Mouse (Mus musculus) midbrain, embryonic 11.5 days (tissue): ENCODE data around the gene Rbfox2. TPM values are rescaled to one million over a fixed set of nuclear protein-coding genes. Genes with fewer than 3 reads are reported as not detected.
"Not testable (repeated sequence)": the region's sequence is repeated elsewhere in the genome, so short reads cannot be mapped to it uniquely, and the experiment has no call there.

Experiments used
- ATAC-seq: fragments of 200-750 bp; cut with Nextera tagmentation; 2 replicates; pipeline ENCODE4 v1.8.0; 2017; ENCODE audit warnings: moderate TSS enrichment, moderate library complexity; ENCODE audit not compliant: low FRiP score
- DNase-seq: peaks from one replicate; pipeline ENCODE4 v3.0.0; 2015; ENCODE audit warnings: low spot score; ENCODE audit errors: missing footprints
- H3K27ac ChIP-seq: fragments of 300-500 bp; sonication (generic); 2 replicates; pipeline ENCODE4 v1.5.1; 2014; ENCODE audit warnings: low read depth, low read length
- H3K27me3 ChIP-seq: fragments of 300-500 bp; sonication (generic); 2 replicates; pipeline ENCODE4 v1.6.1; 2014; ENCODE audit warnings: mild to moderate bottlenecking, low read length, moderate library complexity, mixed read lengths; ENCODE audit not compliant: control insufficient read depth, insufficient read depth
- H3K36me3 ChIP-seq: fragments of 300-500 bp; sonication (generic); 2 replicates; pipeline ENCODE4 v1.6.1; 2014; ENCODE audit warnings: mild to moderate bottlenecking, low read length, moderate library complexity, mixed read lengths; ENCODE audit not compliant: control insufficient read depth, insufficient read depth
- H3K4me1 ChIP-seq: fragments of 300-500 bp; sonication (generic); 2 replicates; pipeline ENCODE4 v1.6.1; 2014; ENCODE audit warnings: low read length; ENCODE audit not compliant: control insufficient read depth, insufficient read depth
- H3K4me2 ChIP-seq: fragments of 300-500 bp; sonication (generic); 2 replicates; pipeline ENCODE4 v1.6.1; 2014; ENCODE audit warnings: mild to moderate bottlenecking, moderate library complexity
- H3K4me3 ChIP-seq: fragments of 300-500 bp; sonication (generic); 2 replicates; pipeline ENCODE4 v1.5.1; 2014; ENCODE audit warnings: low read depth, low read length
- H3K9ac ChIP-seq: fragments of 300-500 bp; sonication (generic); 2 replicates; pipeline ENCODE4 v1.6.1; 2014; ENCODE audit warnings: low read length
- H3K9me3 ChIP-seq: fragments of 300-500 bp; sonication (generic); 2 replicates; pipeline ENCODE4 v1.6.1; 2016; ENCODE audit warnings: low read length; ENCODE audit not compliant: control insufficient read depth
- WGBS: fragments of 180-500 bp; shearing (Covaris S2); extraction: QIAGEN DNeasy Blood & Tissue Kit; methylation state at CpG from one replicate; pipeline ENCODE4 v1.1.7; 2014; 5-methylcytosine and 5-hydroxymethylcytosine counted together
- polyA plus RNA-seq: library from polyadenylated mRNA; unstranded; fragments of >200 nt; fragmentation: Nextera tagmentation; extraction: Ambion mirVana; gene quantifications from 2 replicates; pipeline ENCODE4 v1.2.1, GENCODE M21; 2014

Gene Rbfox2
- polyA plus RNA-seq, 1 experiment from 2014 or later: 73.2 TPM

- H3K4me3 ChIP-seq: no peak overlapping the region
- no peak overlapping the region for H3K4me2 ChIP-seq
- no peak overlapping the region for H3K9ac ChIP-seq
- H3K27ac ChIP-seq: no peak overlapping the region
- H3K27me3 ChIP-seq: no peaks in the 10 kb centered on the region
- no peak for ATAC-seq
- H3K9me3 ChIP-seq: no peaks in the 10 kb centered on the region
- no peaks in the 10 kb centered on the region for H3K4me1 ChIP-seq
- 94% methylated on average over 5 of the region's 5 CpGs for WGBS
- H3K36me3 ChIP-seq: no peaks in the 10 kb centered on the region
- DNase-seq: peak; percentile 8
Measured at GRCm38 (mm10) chr15:77271285-77271684, 35.5 kb downstream of the Rbfox2 start.

GRCm38 (mm10) chr15:77269496-77269895, 37.3 kb downstream of the Rbfox2 start:
- H3K9me3 ChIP-seq, H3K36me3 ChIP-seq, H3K9ac ChIP-seq, ATAC-seq, H3K27me3 ChIP-seq, H3K27ac ChIP-seq, H3K4me3 ChIP-seq, H3K4me1 ChIP-seq, H3K4me2 ChIP-seq: not testable (repeated sequence)
- 95% methylated on average over 1 of the region's 1 CpGs for WGBS
- DNase-seq: peak; percentile 51

GRCm38 (mm10) chr15:77268415-77268814, 38.4 kb downstream of the Rbfox2 start:
- Histone ChIP-seq H3K4me1 (0 out of 2 replicates have a peak, but pooled peaks cover 2% of the 10 kb centered on the region), H3K4me3 (no peak overlapping the region), H3K27me3 (no peaks in the 10 kb centered on the region), H3K9ac (no peak overlapping the region), H3K9me3 (no peaks in the 10 kb centered on the region), H3K36me3 (no peaks in the 10 kb centered on the region), H3K4me2 (no peak overlapping the region), H3K27ac (no peak overlapping the region)
- 85% methylated on average over 3 of the region's 3 CpGs for WGBS
- DNase-seq (peak; percentile 51), ATAC-seq (no peak)

- DNase-seq: peak; percentile 73
- H3K27ac ChIP-seq: no peak overlapping the region
- ATAC-seq: no peak
- WGBS: 43% methylated on average over 4 of the region's 4 CpGs
- no peaks in the 10 kb centered on the region for H3K27me3 ChIP-seq
- no peak overlapping the region for H3K4me3 ChIP-seq
- 0 out of 2 replicates have a peak, but pooled peaks cover 2% of the 10 kb centered on the region for H3K4me1 ChIP-seq
- H3K36me3 ChIP-seq: no peaks in the 10 kb centered on the region
- no peaks in the 10 kb centered on the region for H3K9me3 ChIP-seq
- no peak overlapping the region for H3K9ac ChIP-seq
- no peak overlapping the region for H3K4me2 ChIP-seq
Measured at GRCm38 (mm10) chr15:77265318-77265717, 41.5 kb downstream of the Rbfox2 start.

GRCm38 (mm10) chr15:77264314-77264713, 42.5 kb downstream of the Rbfox2 start:
- Histone ChIP-seq H3K9ac (no peak overlapping the region), H3K27me3 (no peaks in the 10 kb centered on the region), H3K9me3 (no peaks in the 10 kb centered on the region), H3K4me3 (no peak overlapping the region), H3K27ac (no peak overlapping the region), H3K4me1 (0 out of 2 replicates have a peak, but pooled peaks cover 2% of the 10 kb centered on the region), H3K4me2 (no peak overlapping the region), H3K36me3 (no peaks in the 10 kb centered on the region)
- DNase-seq (no peak), ATAC-seq (no peak)
- WGBS: 93% methylated on average over 5 of the region's 5 CpGs

GRCm38 (mm10) chr15:77262782-77263181, 44.0 kb downstream of the Rbfox2 start:
- Histone ChIP-seq H3K9me3 (no peaks in the 10 kb centered on the region), H3K9ac (no peak overlapping the region), H3K27ac (no peak overlapping the region), H3K4me3 (no peak overlapping the region), H3K4me2 (no peak overlapping the region), H3K36me3 (no peaks in the 10 kb centered on the region), H3K4me1 (0 out of 2 replicates have a peak, but pooled peaks cover 2% of the 10 kb centered on the region), H3K27me3 (no peaks in the 10 kb centered on the region)
- DNase-seq: no peak
- ATAC-seq: no peak
- 93% methylated on average over 2 of the region's 2 CpGs for WGBS

GRCm38 (mm10) chr15:77257437-77258229, 49.2 kb downstream of the Rbfox2 start:
- WGBS: 33% methylated on average over 6 of the region's 6 CpGs
- H3K9ac ChIP-seq: no peak overlapping the region
- ATAC-seq: no peak
- H3K36me3 ChIP-seq: no peaks in the 10 kb centered on the region
- H3K4me3 ChIP-seq: no peak overlapping the region
- no peaks in the 10 kb centered on the region for H3K9me3 ChIP-seq
- H3K27me3 ChIP-seq: no peaks in the 10 kb centered on the region
- no peak overlapping the region for H3K4me2 ChIP-seq
- H3K4me1 ChIP-seq: no peaks in the 10 kb centered on the region
- peak; percentile 87 for DNase-seq
- H3K27ac ChIP-seq: no peak overlapping the region

GRCm38 (mm10) chr15:77256782-77257181, 50.0 kb downstream of the Rbfox2 start:
- H3K4me1 ChIP-seq: no peaks in the 10 kb centered on the region
- WGBS: 84% methylated on average over 4 of the region's 4 CpGs
- no peak for ATAC-seq

GRCm38 (mm10) chr15:77254636-77255035, 52.2 kb downstream of the Rbfox2 start:
- Histone ChIP-seq H3K4me2 (no peak overlapping the region), H3K4me3 (no peak overlapping the region), H3K9me3 (no peaks in the 10 kb centered on the region), H3K9ac (no peak overlapping the region), H3K27ac (no peak overlapping the region), H3K36me3 (no peaks in the 10 kb centered on the region), H3K4me1 (no peaks in the 10 kb centered on the region), H3K27me3 (no peaks in the 10 kb centered on the region)
- peak; percentile 84 for DNase-seq
- 28% methylated on average over 1 of the region's 1 CpGs for WGBS
- no peak for ATAC-seq

More at GRCm38 (mm10) chr15:77256782-77257181, 50.0 kb downstream of the Rbfox2 start:
- H3K27me3 ChIP-seq: no peaks in the 10 kb centered on the region
- no peak overlapping the region for H3K4me3 ChIP-seq
- H3K4me2 ChIP-seq: no peak overlapping the region
- H3K27ac ChIP-seq: no peak overlapping the region
- H3K9me3 ChIP-seq: no peaks in the 10 kb centered on the region
- H3K9ac ChIP-seq: no peak overlapping the region
- peak; percentile 57 for DNase-seq
- H3K36me3 ChIP-seq: no peaks in the 10 kb centered on the region
